Mouse (Mus musculus) spleen, adult 2 months (tissue): Measurements from ENCODE around the gene Hsf2bp.
"Not testable (repeated sequence)": the region's sequence is repeated elsewhere in the genome, so short reads cannot be mapped to it uniquely, and the experiment has no call there.

ENCODE experiments used
- CTCF ChIP-seq: fragments of 200-500 bp; IDR thresholded peaks from 2 replicates; pipeline ENCODE4 v1.5.1; 2011; ENCODE audit warnings: mild to moderate bottlenecking, inconsistent platforms; ENCODE audit not compliant: insufficient read depth, insufficient read length, insufficient replicate concordance; ENCODE audit errors: extremely low read depth
- POLR2A ChIP-seq: fragments of 200-500 bp; IDR thresholded peaks from 2 replicates; pipeline ENCODE4 v1.6.1; 2011; ENCODE audit warnings: low read depth, low read length, inconsistent platforms

- TF ChIP-seq POLR2A, CTCF: not testable (repeated sequence)
These were observed 28.6 kb upstream of the Hsf2bp start for GRCm38 (mm10) chr17:32064762-32065161.
